Mouse (Mus musculus) cortical plate, adult 2 months (tissue): Measurements from ENCODE around the gene Wfdc12.

ENCODE experiments used
- CTCF ChIP-seq: fragments of 200-500 bp; IDR thresholded peaks from 2 replicates; pipeline ENCODE4 v1.5.1; 2011; ENCODE audit warnings: mild to moderate bottlenecking, control low read depth, low read length; ENCODE audit not compliant: insufficient read depth; ENCODE audit errors: extremely low read depth
- POLR2A ChIP-seq: fragments of 200-500 bp; IDR thresholded peaks from 2 replicates; pipeline ENCODE4 v1.6.1; 2011; ENCODE audit warnings: mild to moderate bottlenecking, low read length, control low read depth; ENCODE audit not compliant: insufficient read depth; ENCODE audit errors: extremely low read depth

DNA sequence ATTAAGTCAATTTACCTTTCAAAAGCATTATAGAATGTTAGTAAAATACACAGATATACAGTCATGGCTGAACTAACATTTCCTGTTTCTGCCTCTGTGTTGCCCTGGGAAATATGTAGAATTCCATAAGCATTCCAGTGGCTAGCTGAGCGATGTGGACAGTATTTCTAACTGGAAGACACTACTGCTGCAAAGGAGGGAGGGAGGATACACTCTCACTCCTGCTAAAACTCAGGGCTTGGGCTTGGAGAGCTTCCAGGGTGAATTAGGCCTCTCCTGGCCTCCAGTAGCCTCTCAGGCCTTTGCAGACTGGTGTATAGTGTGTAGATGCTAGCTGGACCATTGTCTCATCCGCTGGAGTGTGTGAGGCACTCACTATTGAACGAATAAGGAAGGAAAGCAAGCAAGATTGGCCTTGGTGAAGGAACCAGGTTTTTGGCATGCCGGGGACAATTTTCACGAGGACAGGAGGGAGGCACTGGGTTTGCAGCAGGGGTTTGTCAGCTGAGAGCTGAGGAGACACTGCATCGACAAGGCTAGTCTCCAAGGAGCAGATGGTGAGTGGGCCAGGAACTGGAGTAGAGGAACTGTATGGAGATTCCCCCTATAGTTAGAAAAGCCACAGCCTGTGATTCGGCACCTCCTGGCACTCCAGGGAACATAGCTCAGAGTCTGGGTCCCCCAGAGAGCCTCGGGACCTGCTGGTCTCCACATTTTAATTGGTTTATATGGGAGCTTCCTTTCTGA, 15.6 kb downstream of the Wfdc12 start:
- TF ChIP-seq CTCF = no peak
- no peak for TF ChIP-seq POLR2A
